8 mouse cellular contexts compared by ENCODE assay signal in the genomic region with DNA sequence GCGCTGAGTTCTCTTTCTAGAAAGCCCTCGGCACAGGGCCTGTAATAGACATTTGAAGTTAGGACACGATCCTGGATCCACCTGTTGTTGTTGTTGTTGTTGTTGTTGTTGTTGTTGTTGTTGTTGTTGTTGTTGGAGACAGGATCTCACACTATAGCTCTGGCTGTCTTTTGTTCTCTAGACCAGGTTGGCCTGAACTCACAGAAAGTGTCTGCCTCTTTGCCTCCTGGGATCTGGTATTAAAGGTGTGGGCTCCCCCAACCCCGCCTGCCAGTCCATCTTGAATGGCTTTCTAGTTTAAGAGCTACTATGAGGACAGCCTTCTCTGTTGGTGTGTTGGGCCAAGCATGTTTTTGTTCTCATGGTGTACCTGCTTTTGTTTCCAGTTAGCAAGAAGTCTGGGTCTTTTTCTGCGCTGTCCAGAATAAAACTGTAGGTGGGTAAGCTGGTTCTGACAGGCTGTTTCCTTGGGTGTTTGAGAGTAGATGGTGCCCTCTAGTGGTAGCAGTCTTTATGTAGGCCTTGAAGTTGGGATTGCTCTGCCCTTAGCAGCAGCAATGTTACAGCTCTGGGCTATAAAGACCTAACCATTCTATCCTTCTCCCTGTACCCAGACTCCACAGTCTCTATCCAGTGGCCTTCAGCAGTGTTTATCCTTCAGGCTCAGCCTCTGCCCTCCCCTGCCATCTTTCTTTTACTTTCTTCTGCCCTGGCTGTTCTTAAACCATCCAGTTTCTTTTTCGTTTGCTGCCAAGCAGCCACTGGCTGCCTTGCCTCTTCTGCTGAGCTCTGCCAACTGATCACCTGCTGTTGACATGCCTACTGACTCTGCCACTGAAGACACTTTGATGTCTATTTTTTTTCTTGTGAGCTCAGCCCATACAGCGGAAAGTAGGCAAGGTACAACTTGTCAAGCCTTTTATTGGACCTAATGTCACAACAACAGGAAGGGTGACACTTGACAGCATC.
DNase-seq lines count a peak whose midpoint lies in the region; ATAC-seq lines count a peak whose summit lies in the region.

No protein-coding gene starts in this region.

- no peaks in the 10 kb centered on the region for H3K27me3 ChIP-seq in forebrain, embryonic 16.5 days (replicated peaks; ENCODE audit: control insufficient read depth, insufficient read depth, low read length)
- H3K27me3 ChIP-seq in intestine, embryonic 15.5 days (replicated peaks) = no peaks in the 10 kb centered on the region
- no peaks in the 10 kb centered on the region for H3K27me3 ChIP-seq in limb, embryonic 10.5 days (ENCODE audit: low read depth, poor library complexity, severe bottlenecking)

- peak; percentile 29 for DNase-seq in urinary bladder, postnatal 25 days (ENCODE audit: low spot score)
- DNase-seq in urinary bladder, adult 2 months (ENCODE audit: low spot score) = no peak
- peak; percentile 29 for DNase-seq in c-Kit-negative CD71-positive TER-119-positive erythroid progenitor cells, embryonic 14.5 days (ENCODE audit: low read depth, low spot score)
- peak; percentile 47 for DNase-seq in limb, embryonic 10.5 days (ENCODE audit: low spot score)
- DNase-seq in natural killer cell, adult 2 months (ENCODE audit: low spot score in 2 of 2) = peak; percentile 40 to 46
- peak; percentile 7 to 66 for DNase-seq in thymus, postnatal 10 days (ENCODE audit: low spot score in 2 of 2)

- no peak overlapping the region for H3K27ac ChIP-seq in forebrain, embryonic 16.5 days (ENCODE audit: low read length)
- H3K27ac ChIP-seq in intestine, embryonic 15.5 days = no peak overlapping the region
- no peak overlapping the region for H3K27ac ChIP-seq in limb, embryonic 10.5 days

- no peaks in the 10 kb centered on the region for H3K4me1 ChIP-seq in forebrain, embryonic 16.5 days (replicated peaks; ENCODE audit: control insufficient read depth, insufficient read depth, low read length)
- no peaks in the 10 kb centered on the region for H3K4me1 ChIP-seq in intestine, embryonic 15.5 days (replicated peaks)
- H3K4me1 ChIP-seq in limb, embryonic 10.5 days = peaks cover 17% of the 10 kb centered on the region

- H3K9me3 ChIP-seq in forebrain, embryonic 16.5 days (ENCODE audit: control insufficient read depth, low read length) = no peaks in the 10 kb centered on the region
- H3K9me3 ChIP-seq in intestine, embryonic 15.5 days = no peaks in the 10 kb centered on the region
- no peaks in the 10 kb centered on the region for H3K9me3 ChIP-seq in limb, embryonic 10.5 days (replicated peaks)

- peak; percentile 73 for ATAC-seq in forebrain, embryonic 16.5 days
- ATAC-seq in intestine, embryonic 15.5 days = peak; percentile 67

- H3K9ac ChIP-seq in forebrain, embryonic 16.5 days (replicated peaks; ENCODE audit: low read depth, low read length) = no peak overlapping the region
- H3K9ac ChIP-seq in intestine, embryonic 15.5 days = no peak overlapping the region

- H3K4me3 ChIP-seq in forebrain, embryonic 16.5 days (replicated peaks; ENCODE audit: low read length) = no peak overlapping the region
- no peak overlapping the region for H3K4me3 ChIP-seq in intestine, embryonic 15.5 days (replicated peaks)
- H3K4me3 ChIP-seq in limb, embryonic 10.5 days = no peak overlapping the region

- no peak overlapping the region for H3K4me2 ChIP-seq in forebrain, embryonic 16.5 days (ENCODE audit: low read length)
- no peak overlapping the region for H3K4me2 ChIP-seq in intestine, embryonic 15.5 days (replicated peaks)

- 87% methylated on average over 7 of the region's 7 CpGs for WGBS in forebrain, embryonic 16.5 days
- WGBS in intestine, embryonic 15.5 days = 84% methylated on average over 7 of the region's 7 CpGs
- WGBS in limb, embryonic 10.5 days = 91% methylated on average over 7 of the region's 7 CpGs

- H3K36me3 ChIP-seq in forebrain, embryonic 16.5 days (ENCODE audit: control insufficient read depth, insufficient read depth) = peaks cover 13% of the 10 kb centered on the region
- H3K36me3 ChIP-seq in intestine, embryonic 15.5 days = peaks cover 28% of the 10 kb centered on the region
- peaks cover 95% of the 10 kb centered on the region for H3K36me3 ChIP-seq in limb, embryonic 10.5 days
